Mouse (Mus musculus) limb, embryonic 11.5 days (tissue): ENCODE results near the gene Disp1. TPM values are rescaled to one million over a fixed set of nuclear protein-coding genes. Genes with fewer than 3 reads are reported as not detected.

Source experiments
- ATAC-seq: fragments of 200-750 bp; cut with Nextera tagmentation; 2 replicates; pipeline ENCODE4 v1.8.0; 2017; ENCODE audit warnings: low read depth; ENCODE audit not compliant: insufficient number of reproducible peaks, low FRiP score, low TSS enrichment
- DNase-seq: peaks from one replicate; pipeline ENCODE4 v3.0.0-alpha.2; 2015; ENCODE audit warnings: low spot score
- H3K27ac ChIP-seq: fragments of 300-500 bp; sonication (generic); replicated peaks from 2 replicates; pipeline ENCODE4 v1.5.1; 2014; ENCODE audit warnings: low read depth, mild to moderate bottlenecking, low read length
- H3K27me3 ChIP-seq: fragments of 300-500 bp; sonication (generic); 2 replicates; pipeline ENCODE4 v1.6.1; 2014; ENCODE audit warnings: mild to moderate bottlenecking, low read length, mixed read lengths; ENCODE audit not compliant: control insufficient read depth, insufficient read depth
- H3K36me3 ChIP-seq: fragments of 300-500 bp; sonication (generic); 2 replicates; pipeline ENCODE4 v1.6.1; 2014; ENCODE audit warnings: mild to moderate bottlenecking, low read length, moderate library complexity, mixed read lengths; ENCODE audit not compliant: control insufficient read depth, insufficient read depth
- H3K4me1 ChIP-seq: fragments of 300-500 bp; sonication (generic); 2 replicates; pipeline ENCODE4 v1.6.1; 2014; ENCODE audit warnings: low read length, mixed read lengths; ENCODE audit not compliant: control insufficient read depth, insufficient read depth
- H3K4me2 ChIP-seq: fragments of 300-500 bp; sonication (generic); 2 replicates; pipeline ENCODE4 v1.6.1; 2014; ENCODE audit warnings: low read depth, mild to moderate bottlenecking, moderate library complexity; ENCODE audit not compliant: severe bottlenecking
- H3K4me3 ChIP-seq: fragments of 300-500 bp; sonication (generic); 2 replicates; pipeline ENCODE4 v1.5.1; 2014; ENCODE audit warnings: low read depth, low read length
- H3K9ac ChIP-seq: fragments of 300-500 bp; sonication (generic); 2 replicates; pipeline ENCODE4 v1.6.1; 2014; ENCODE audit warnings: mild to moderate bottlenecking, low read length
- H3K9me3 ChIP-seq: fragments of 300-500 bp; sonication (generic); 2 replicates; pipeline ENCODE4 v1.6.1; 2016; ENCODE audit warnings: low read length; ENCODE audit not compliant: control insufficient read depth
- WGBS: fragments of 180-500 bp; shearing (Covaris S2); extraction: QIAGEN DNeasy Blood & Tissue Kit; methylation state at CpG from one replicate; pipeline ENCODE4 v1.1.7; 2014; 5-methylcytosine and 5-hydroxymethylcytosine counted together
- polyA plus RNA-seq: library from polyadenylated mRNA; unstranded; fragments of >200 nt; fragmentation: Nextera tagmentation; extraction: Ambion mirVana; gene quantifications from 2 replicates; pipeline ENCODE4 v1.2.1, GENCODE M21; 2014

Gene Disp1
- 19.3 and 20.1 TPM in 2 replicates for polyA plus RNA-seq

GRCm38 (mm10) chr1:183220796-183221718, at the start of gene Disp1:
Disp1 (minus strand) TSS chr1:183221522.
- Histone ChIP-seq H3K4me1 (peaks cover 2% of the 10 kb centered on the region), H3K4me3 (peak within 1 kb of the TSS; percentile 84), H3K9ac (peak within 1 kb of the TSS; percentile 94), H3K9me3 (no peaks in the 10 kb centered on the region), H3K27me3 (no peaks in the 10 kb centered on the region), H3K4me2 (peak within 1 kb of the TSS; percentile 66), H3K36me3 (no peaks in the 10 kb centered on the region), H3K27ac (0 out of 2 replicates have a peak within 1 kb of the TSS, but pooled peaks have one; percentile 45)
- ATAC-seq (peak; percentile 87), DNase-seq (peak; percentile 84)
- 4% methylated on average over 55 of the region's 56 CpGs for WGBS

- Histone ChIP-seq H3K36me3 (no peaks in the 10 kb centered on the region), H3K4me2 (no peak overlapping the region), H3K9me3 (no peaks in the 10 kb centered on the region), H3K4me1 (no peaks in the 10 kb centered on the region), H3K27ac (no peak overlapping the region), H3K27me3 (no peaks in the 10 kb centered on the region), H3K9ac (no peak overlapping the region), H3K4me3 (no peak overlapping the region)
- 76% methylated on average over 6 of the region's 6 CpGs for WGBS
- ATAC-seq (no peak), DNase-seq (no peak)
Measured at GRCm38 (mm10) chr1:183267666-183268065, 46.3 kb upstream of the Disp1 start.

GRCm38 (mm10) chr1:183265921-183266467, 44.7 kb upstream of the Disp1 start:
- H3K4me3 ChIP-seq, result no peak overlapping the region
- H3K4me2 ChIP-seq, result no peak overlapping the region
- ATAC-seq (no peak), DNase-seq (no peak)
- H3K27ac ChIP-seq, result no peak overlapping the region
- no peaks in the 10 kb centered on the region for H3K4me1 ChIP-seq
- WGBS, result 61% methylated on average over 14 of the region's 14 CpGs
- no peaks in the 10 kb centered on the region for H3K27me3 ChIP-seq
- no peaks in the 10 kb centered on the region for H3K9me3 ChIP-seq
- no peak overlapping the region for H3K9ac ChIP-seq
- no peaks in the 10 kb centered on the region for H3K36me3 ChIP-seq

- Histone ChIP-seq H3K4me3 (no peak overlapping the region), H3K4me2 (no peak overlapping the region)
- 84% methylated on average over 13 of the region's 13 CpGs for WGBS
Measured at GRCm38 (mm10) chr1:183264145-183265008, 43.1 kb upstream of the Disp1 start.

GRCm38 (mm10) chr1:183252574-183252973, 31.3 kb upstream of the Disp1 start:
- no peak for ATAC-seq
- 57% methylated on average over 10 of the region's 10 CpGs for whole genome bisulfite sequencing
- Histone ChIP-seq H3K36me3 (no peaks in the 10 kb centered on the region), H3K27me3 (no peaks in the 10 kb centered on the region), H3K9me3 (no peaks in the 10 kb centered on the region), H3K4me1 (no peaks in the 10 kb centered on the region), H3K9ac (no peak overlapping the region), H3K4me3 (no peak overlapping the region), H3K27ac (no peak overlapping the region), H3K4me2 (no peak overlapping the region)
- no peak for DNase-seq

More at GRCm38 (mm10) chr1:183264145-183265008, 43.1 kb upstream of the Disp1 start:
- H3K36me3 ChIP-seq, result no peaks in the 10 kb centered on the region
- H3K9me3 ChIP-seq, result no peaks in the 10 kb centered on the region
- H3K4me1 ChIP-seq, result no peaks in the 10 kb centered on the region
- no peak overlapping the region for H3K27ac ChIP-seq
- no peak for ATAC-seq
- no peaks in the 10 kb centered on the region for H3K27me3 ChIP-seq
- no peak overlapping the region for H3K9ac ChIP-seq
- DNase-seq, result no peak

GRCm38 (mm10) chr1:183251818-183252217, 30.5 kb upstream of the Disp1 start:
- H3K4me1 ChIP-seq, result no peaks in the 10 kb centered on the region
- ATAC-seq (no peak), DNase-seq (no peak)
- no peaks in the 10 kb centered on the region for H3K9me3 ChIP-seq
- H3K9ac ChIP-seq, result no peak overlapping the region
- WGBS, result 80% methylated on average over 2 of the region's 2 CpGs
- no peaks in the 10 kb centered on the region for H3K36me3 ChIP-seq
- H3K27me3 ChIP-seq, result no peaks in the 10 kb centered on the region
- no peak overlapping the region for H3K4me2 ChIP-seq
- H3K4me3 ChIP-seq, result no peak overlapping the region
- no peak overlapping the region for H3K27ac ChIP-seq

- no peak overlapping the region for H3K4me2 ChIP-seq
Measured at GRCm38 (mm10) chr1:183250612-183251011, 29.3 kb upstream of the Disp1 start.

GRCm38 (mm10) chr1:183248144-183248543, 26.8 kb upstream of the Disp1 start:
- DNase-seq (no peak), ATAC-seq (no peak)
- WGBS, result 43% methylated on average over 1 of the region's 1 CpGs
- H3K9me3 ChIP-seq, result no peaks in the 10 kb centered on the region
- H3K4me2 ChIP-seq, result no peak overlapping the region
- H3K4me1 ChIP-seq, result no peaks in the 10 kb centered on the region
- H3K36me3 ChIP-seq, result no peaks in the 10 kb centered on the region
- no peak overlapping the region for H3K4me3 ChIP-seq
- H3K27me3 ChIP-seq, result no peaks in the 10 kb centered on the region
- H3K27ac ChIP-seq, result no peak overlapping the region
- H3K9ac ChIP-seq, result no peak overlapping the region

More at GRCm38 (mm10) chr1:183250612-183251011, 29.3 kb upstream of the Disp1 start:
- Histone ChIP-seq H3K9ac (no peak overlapping the region), H3K9me3 (no peaks in the 10 kb centered on the region), H3K4me1 (no peaks in the 10 kb centered on the region), H3K36me3 (no peaks in the 10 kb centered on the region), H3K27ac (no peak overlapping the region), H3K27me3 (no peaks in the 10 kb centered on the region), H3K4me3 (no peak overlapping the region)
- no peak for DNase-seq
- WGBS, result 71% methylated on average over 4 of the region's 4 CpGs
- ATAC-seq, result no peak
